Mouse (Mus musculus) kidney, adult 18-20 months (tissue): ENCODE results near the gene Opa3.

Experiments
- DNase-seq: peaks from one replicate; pipeline ENCODE4 v3.0.0; 2021

Opa3 gene

GRCm38 (mm10) chr7:19282791-19283405, 54.8 kb downstream of the Opa3 start:
- DNase-seq, result peak; percentile 62

GRCm38 (mm10) chr7:19283406-19283804, 55.3 kb downstream of the Opa3 start:
- DNase-seq, result no peak

DNA sequence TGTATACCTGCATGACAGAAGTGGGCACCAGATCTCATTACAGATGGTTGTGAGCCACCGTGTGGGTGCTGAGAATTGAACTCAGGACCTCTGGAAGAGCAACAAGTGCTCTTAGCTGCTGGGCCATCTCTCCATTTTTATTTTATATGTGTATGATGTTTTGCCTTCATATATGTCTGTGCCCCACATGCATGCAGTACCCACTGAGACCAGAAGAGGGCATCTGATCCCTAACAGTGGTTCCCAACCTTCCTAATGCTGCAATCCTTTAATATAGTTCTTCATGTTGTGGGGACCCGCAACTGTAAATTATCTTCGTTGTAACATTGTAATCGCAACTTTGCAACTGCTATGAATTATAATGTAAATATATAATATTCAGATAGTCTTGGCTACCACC, 56.6 kb downstream of the Opa3 start:
- DNase-seq, result peak; percentile 66

DNA sequence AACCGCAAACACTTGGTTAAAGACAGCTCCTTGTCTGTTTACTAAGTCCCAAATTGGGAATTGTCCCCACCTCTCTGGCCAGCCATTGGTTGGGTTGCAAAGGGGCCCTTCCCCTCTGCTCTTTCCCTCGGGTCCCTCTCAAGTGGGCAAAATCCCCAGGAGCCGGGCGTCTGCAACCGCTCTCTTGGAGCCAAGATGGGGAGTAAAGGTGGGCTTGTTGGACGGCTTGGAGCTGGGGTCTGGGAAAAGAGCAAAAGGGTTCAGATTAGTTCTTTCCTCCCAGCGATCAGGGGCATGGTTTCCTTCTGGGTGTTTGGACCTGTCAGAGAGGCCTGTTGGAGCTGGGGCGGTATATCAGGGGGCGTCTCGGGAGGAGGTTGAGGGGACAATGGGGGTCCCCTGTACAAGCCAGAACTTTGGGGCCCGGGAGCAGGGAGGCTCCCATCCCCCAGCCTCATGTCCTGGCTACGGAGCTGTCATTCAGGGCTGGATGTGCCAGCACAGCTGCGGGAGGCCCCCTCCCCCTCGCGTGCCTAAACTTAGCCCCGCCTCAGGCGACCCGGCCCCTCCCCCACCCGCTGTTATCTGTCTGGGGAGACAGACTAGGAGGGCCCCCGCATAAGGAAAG, 62.9 kb downstream of the Opa3 start:
- DNase-seq, result no peak

DNA sequence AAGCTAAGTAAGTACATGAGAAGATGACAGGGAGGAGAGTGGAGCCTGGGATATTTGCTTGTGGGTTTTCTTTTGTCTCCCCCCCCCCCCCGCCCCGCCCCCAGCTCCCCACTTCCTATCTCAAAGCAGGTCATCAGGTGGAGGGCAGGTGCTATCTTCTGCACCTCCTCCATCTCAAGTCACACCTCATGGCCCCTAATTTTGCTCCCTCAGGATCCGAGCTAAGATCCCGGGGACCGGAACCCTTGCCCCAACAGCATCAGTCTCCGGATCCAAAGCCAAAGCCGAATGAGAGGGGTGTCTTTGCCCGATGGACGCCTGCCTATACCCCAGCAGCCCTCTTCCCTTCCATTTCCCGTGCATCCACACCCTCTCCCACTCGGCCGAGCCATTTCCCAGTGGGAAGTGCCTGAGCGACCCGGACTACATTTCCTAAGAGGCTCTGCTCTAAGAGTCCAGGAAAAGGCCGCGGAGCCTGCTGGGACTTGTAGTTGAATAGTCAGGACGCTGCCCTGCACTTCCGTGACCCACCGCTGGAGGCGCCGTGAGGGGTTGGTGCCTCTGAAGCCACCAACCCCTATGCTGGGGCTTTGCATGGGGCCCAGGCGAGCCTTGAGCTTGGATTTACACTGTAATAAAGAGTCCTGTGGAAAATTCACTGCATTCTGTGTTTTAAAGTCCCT, 67.5 kb downstream of the Opa3 start:
- DNase-seq, result peak; percentile 99

DNA sequence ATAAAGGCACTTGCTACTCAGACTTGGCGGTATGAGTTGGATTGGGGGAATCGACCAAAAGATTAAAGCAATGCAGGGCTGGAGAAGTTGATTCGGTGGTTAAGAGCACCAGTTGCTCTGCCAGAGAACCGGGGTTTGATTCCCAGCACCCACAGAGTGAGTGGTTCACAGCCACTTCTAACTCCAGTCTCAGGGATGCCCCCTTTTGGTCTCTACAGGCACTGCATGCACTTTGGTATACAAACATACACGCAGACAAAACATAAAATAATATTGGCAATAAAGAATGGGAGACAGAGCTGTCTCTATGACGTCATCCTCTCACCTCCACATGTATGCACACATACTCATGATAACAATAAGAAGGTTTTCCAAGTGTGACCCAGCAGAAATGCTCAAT, 68.9 kb downstream of the Opa3 start:
- no peak for DNase-seq

DNA sequence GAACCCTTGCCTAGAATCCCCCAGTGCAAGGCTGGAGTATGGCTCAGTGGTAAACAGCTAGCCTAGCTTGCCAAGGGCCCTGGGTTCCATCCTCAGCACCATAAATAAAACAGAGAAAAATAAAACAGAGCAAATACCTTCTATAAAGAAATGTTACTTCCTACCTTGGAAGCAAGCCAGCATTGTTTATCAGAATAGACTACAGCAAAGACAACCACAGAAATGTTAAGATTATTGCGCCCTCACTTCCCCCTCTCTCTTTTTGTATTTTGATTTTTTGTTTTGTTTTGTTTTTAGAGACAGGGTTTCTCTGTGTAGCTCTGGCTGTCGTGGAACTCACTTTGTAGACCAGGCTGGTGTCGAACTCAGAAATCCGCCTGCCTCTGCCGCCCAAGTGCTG, 69.7 kb downstream of the Opa3 start:
- no peak for DNase-seq

DNA sequence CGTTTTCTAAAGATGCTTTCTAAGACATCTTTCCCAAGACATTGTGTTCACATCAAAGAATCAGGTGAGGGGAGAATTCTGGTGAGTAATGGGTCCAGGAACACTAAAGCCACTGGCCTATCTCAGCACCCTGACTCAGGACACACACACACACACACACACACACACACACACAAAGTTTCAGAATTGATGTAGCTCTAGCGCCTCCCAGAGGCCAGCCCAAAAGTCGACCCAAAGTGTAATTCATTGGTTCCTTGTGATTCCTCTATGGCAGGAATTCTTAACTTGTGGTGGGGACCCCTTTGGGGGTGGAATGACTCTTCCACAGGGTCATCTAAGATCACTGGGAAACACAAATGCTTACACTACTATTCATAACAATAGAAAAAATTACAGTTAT, 71.1 kb downstream of the Opa3 start:
- DNase-seq, result no peak

DNA sequence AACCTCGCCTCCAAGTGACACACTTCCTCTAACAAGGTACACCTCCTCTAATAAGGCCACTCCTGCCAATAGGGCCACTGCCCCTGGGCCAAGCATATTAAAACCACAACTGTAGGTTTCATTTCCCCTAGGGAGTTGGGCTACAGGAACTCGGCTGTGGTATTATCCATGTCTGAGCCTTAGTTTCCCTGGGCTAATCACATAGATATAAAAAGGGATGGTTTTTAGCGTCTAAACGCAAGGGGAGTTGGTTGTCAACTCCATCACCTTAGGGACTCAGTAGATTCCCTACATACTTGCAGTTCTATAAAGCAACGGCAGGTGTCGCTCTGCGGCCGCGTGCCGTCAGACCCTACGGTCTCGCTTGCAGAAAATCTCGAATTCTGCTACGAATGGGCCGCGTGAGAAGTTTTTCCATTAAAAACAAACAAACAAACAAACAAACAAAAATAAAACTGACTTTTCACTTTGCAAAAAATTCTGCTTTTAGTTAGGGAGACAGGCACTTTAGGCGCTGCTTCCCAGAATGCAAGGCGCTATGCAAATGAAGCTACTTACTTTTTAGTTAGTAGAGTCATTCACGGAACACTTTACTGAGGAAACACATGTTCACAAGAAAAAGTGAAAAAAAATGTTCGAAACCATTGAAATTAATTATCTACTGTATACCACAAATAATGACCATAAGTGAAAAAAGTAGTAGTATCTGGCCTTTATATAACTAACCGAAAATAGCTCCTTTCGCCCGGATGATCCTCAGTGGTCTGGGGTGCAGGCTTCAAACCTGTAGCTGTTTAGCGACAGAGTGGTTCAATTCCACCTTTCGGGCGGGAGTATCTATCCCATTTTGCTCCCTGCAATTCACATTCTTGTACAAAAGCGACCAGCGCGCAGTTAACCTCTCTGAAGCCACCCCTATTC, 72.6 kb downstream of the Opa3 start:
- DNase-seq, result peak; percentile 81

DNA sequence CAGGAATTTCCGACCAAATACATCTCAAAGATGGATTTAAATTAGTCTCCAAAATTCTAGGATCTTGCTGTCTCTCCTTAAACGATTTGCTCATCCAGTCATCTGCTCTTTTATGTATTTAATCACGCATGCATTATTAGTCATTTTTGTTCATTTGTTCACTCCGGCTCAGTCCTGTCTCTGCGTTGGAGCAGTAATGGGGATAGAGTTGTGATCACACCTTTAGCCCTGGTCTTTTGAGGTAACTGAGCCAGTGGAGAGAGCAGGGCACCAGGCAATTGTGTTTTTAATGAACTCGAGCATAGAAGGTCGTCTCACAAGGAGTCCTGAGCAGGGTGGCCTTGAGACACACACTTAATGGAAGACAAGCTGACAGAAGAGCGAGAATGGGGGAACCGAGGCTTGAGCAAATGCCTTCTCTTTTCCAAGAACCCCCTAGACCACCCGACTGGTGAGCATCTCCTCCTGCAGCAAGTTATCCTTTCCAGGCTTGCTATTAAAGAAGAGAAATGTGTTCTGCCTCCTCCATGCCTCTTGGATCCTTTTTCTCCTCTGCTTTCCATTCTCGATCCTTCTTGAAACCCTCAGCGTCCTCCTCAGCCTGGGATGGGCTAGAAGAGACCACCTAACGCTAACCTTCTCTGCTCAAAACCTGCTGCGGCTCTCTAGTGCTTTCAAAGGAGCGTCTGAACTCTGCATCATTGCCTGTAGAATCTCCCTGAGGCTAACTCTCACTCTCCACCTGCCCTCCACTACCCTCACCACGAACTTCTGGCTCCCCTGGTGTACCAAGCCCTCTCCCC, 73.5 kb downstream of the Opa3 start:
- no peak for DNase-seq

DNA sequence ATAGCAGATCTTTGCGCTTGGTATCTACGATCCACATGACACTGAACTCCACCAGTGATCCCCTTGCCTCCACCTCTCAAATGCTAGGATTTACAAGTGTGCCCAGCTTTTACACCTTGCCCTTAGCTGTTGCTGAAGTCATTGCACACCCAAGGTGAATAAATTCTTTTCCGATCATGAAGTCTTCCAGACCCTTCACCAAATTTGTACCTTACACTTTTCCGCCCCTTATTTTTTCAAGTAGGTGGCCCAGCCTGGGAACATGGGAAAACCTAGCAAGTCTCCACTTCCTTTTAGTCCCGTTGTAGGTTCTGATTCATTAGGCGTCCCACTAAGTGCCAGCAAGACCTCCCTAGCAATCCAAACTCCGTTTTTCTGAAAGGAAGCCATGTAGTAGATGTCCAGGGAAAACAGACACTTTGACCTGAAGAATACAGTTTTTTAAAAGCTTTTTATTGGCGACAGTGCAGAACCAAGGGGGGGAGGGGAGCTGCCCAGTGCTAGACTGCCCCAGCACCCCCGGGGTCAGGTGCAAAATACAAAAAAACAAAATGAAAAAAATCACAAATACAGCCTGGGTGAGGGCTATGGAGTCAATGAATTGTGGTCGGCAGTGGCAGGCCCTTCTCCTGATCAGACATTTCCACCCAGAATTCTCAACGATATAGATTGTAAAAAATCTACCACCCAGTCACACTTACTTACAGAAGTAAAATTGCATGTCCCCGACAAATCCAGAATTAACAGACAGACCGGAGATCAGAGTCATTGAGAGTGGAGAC, 74.3 kb downstream of the Opa3 start:
- DNase-seq, result no peak

GRCm38 (mm10) chr7:19303046-19303305, 74.8 kb downstream of the Opa3 start:
- no peak for DNase-seq

GRCm38 (mm10) chr7:19303770-19304169, 75.6 kb downstream of the Opa3 start:
- DNase-seq, result peak; percentile 79

GRCm38 (mm10) chr7:19304501-19305412, 76.6 kb downstream of the Opa3 start:
- peak; percentile 13 for DNase-seq

DNA sequence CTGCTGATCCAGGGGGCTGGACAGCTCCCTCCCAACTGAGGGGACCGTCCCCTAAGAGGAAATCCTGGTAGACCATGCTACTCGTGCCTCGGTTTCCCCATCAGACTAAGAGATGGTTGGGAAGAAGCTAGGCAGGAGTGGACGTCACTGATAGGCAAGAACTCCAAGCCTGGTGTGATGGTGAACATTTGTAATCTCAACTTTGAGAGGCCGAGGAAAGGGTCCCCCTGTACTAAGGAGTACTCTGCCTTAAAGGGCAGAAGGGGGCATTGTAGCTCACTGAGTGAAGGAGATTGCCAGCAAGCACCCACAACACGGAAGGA, 77.2 kb downstream of the Opa3 start:
- no peak for DNase-seq
